Mouse (Mus musculus) ovary, postnatal 10 days (tissue): ENCODE data around the gene Marco.

Experiments
- DNase-seq: peaks from one replicate; pipeline ENCODE4 v3.0.0; 2022; ENCODE audit warnings: low spot score

The Marco gene

DNA sequence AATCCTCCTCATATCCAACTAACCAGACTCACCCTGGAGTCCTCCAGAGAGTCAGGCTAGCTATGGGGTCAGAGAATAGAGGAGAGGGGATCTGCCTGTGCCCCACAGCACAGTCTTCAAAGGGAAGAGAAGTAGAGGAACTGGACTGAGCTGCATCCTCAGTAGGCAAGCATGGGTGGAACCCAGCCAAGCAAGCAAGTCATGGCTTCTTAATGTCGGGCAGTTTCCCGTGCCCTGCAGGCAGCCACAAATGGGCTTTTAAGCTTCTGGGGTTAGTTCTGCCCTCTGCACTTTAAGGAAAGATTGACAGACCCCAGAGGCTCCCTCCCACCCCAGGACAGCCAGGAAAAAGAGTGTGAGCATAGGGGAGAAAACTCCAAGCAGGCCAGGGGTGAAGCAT is 63.2 kb downstream of the Marco start:
- DNase-seq, result no peak

- DNase-seq, result no peak
Measured at GRCm38 (mm10) chr1:120435591-120435990, 69.2 kb downstream of the Marco start.

- DNase-seq, result no peak
Measured at GRCm38 (mm10) chr1:120430171-120430570, 74.7 kb downstream of the Marco start.

- no peak for DNase-seq
Measured at GRCm38 (mm10) chr1:120425587-120425986, 79.2 kb downstream of the Marco start.
